Mouse (Mus musculus) mesoderm, embryonic 11.5 days (tissue): ENCODE data around the gene Slc6a3.

Source experiments
- DNase-seq: peaks from one replicate; pipeline ENCODE4 v3.0.0-alpha.2; 2012; ENCODE audit warnings: low read depth, low spot score

Gene Slc6a3

GRCm38 (mm10) chr13:73536403-73536821, at the start of gene Slc6a3:
TSS of gene Slc6a3 (plus strand) at chr13:73536747.
- DNase-seq, result peak; percentile 50

GRCm38 (mm10) chr13:73488105-73488504, 48.4 kb upstream of the Slc6a3 start:
- DNase-seq, result no peak

GRCm38 (mm10) chr13:73488707-73489106, 47.8 kb upstream of the Slc6a3 start:
- no peak for DNase-seq

- DNase-seq, result no peak
Observed at GRCm38 (mm10) chr13:73489986-73490385, 46.6 kb upstream of the Slc6a3 start.

- DNase-seq, result no peak
Observed at GRCm38 (mm10) chr13:73490564-73491170, 45.9 kb upstream of the Slc6a3 start.

GRCm38 (mm10) chr13:73493183-73493582, 43.4 kb upstream of the Slc6a3 start:
- no peak for DNase-seq

- DNase-seq, result no peak
Observed at GRCm38 (mm10) chr13:73494528-73494927, 42.0 kb upstream of the Slc6a3 start.

- DNase-seq, result no peak
Observed at GRCm38 (mm10) chr13:73496137-73496536, 40.4 kb upstream of the Slc6a3 start.

GRCm38 (mm10) chr13:73499893-73500604, 36.5 kb upstream of the Slc6a3 start:
- DNase-seq, result peak; percentile 12

- DNase-seq, result peak; percentile 15
Observed at GRCm38 (mm10) chr13:73502719-73503118, 33.8 kb upstream of the Slc6a3 start.

GRCm38 (mm10) chr13:73505686-73506467, 30.7 kb upstream of the Slc6a3 start:
- DNase-seq, result peak; percentile 81

GRCm38 (mm10) chr13:73508817-73509550, 27.6 kb upstream of the Slc6a3 start:
- no peak for DNase-seq

GRCm38 (mm10) chr13:73509869-73510268, 26.7 kb upstream of the Slc6a3 start:
- no peak for DNase-seq

GRCm38 (mm10) chr13:73512776-73513673, 23.5 kb upstream of the Slc6a3 start:
- DNase-seq, result peak; percentile 81

- no peak for DNase-seq
Observed at GRCm38 (mm10) chr13:73516886-73517285, 19.7 kb upstream of the Slc6a3 start.

- DNase-seq, result no peak
Observed at GRCm38 (mm10) chr13:73533716-73534115, 2.8 kb upstream of the Slc6a3 start.

- no peak for DNase-seq
Observed at GRCm38 (mm10) chr13:73535287-73535686, 1.3 kb upstream of the Slc6a3 start.

GRCm38 (mm10) chr13:73536824-73537223, 277 bp downstream of the Slc6a3 start:
- peak; percentile 5 for DNase-seq

GRCm38 (mm10) chr13:73564201-73564600, 27.7 kb downstream of the Slc6a3 start:
- no peak for DNase-seq

- DNase-seq, result no peak
Observed at GRCm38 (mm10) chr13:73575051-73575450, 38.5 kb downstream of the Slc6a3 start.

GRCm38 (mm10) chr13:73577277-73577676, 40.7 kb downstream of the Slc6a3 start:
- DNase-seq, result no peak
